ENCODE assay signal across 8 mouse cellular contexts in genomic region chr10:79986232-79986878, GRCm38 (mm10). TPM values are rescaled to one million over a fixed set of nuclear protein-coding genes. Genes with fewer than 3 reads are reported as not detected.
DNase-seq lines count a peak whose midpoint lies in the region; ATAC-seq and TF ChIP-seq lines count a peak whose summit lies in the region.

No protein-coding gene starts in this region.

- peaks cover 21% of the 10 kb centered on the region for H3K4me1 ChIP-seq in forebrain, embryonic 11.5 days (replicated peaks; ENCODE audit: control insufficient read depth, insufficient read depth, low read length)
- H3K4me1 ChIP-seq in hindbrain, embryonic 14.5 days (replicated peaks; ENCODE audit: control insufficient read depth, insufficient read depth, low read length) = peaks cover 28% of the 10 kb centered on the region
- peaks cover 32% of the 10 kb centered on the region for H3K4me1 ChIP-seq in lung, postnatal 0 days (ENCODE audit: insufficient read depth, low read depth, low read length)

- peaks cover 30% of the 10 kb centered on the region for H3K27me3 ChIP-seq in forebrain, embryonic 11.5 days (ENCODE audit: control insufficient read depth, insufficient read depth, low read length)
- peaks cover 43% of the 10 kb centered on the region for H3K27me3 ChIP-seq in hindbrain, embryonic 14.5 days (ENCODE audit: control insufficient read depth, insufficient read depth, low read length)
- H3K27me3 ChIP-seq in lung, postnatal 0 days (replicated peaks; ENCODE audit: insufficient read depth, low read length) = no peaks in the 10 kb centered on the region

- no peaks in the 10 kb centered on the region for H3K36me3 ChIP-seq in forebrain, embryonic 11.5 days (ENCODE audit: control insufficient read depth, insufficient read depth, low read length)
- no peaks in the 10 kb centered on the region; the same call in 1 of the 2 replicates for H3K36me3 ChIP-seq in hindbrain, embryonic 14.5 days (replicated peaks; ENCODE audit: control insufficient read depth, insufficient read depth)
- 0 out of 2 replicates have a peak, but pooled peaks cover 4% of the 10 kb centered on the region for H3K36me3 ChIP-seq in lung, postnatal 0 days (ENCODE audit: insufficient read depth, low read length)

- peak overlapping the region; percentile 74; the same call in 1 of the 2 replicates for H3K4me2 ChIP-seq in forebrain, embryonic 11.5 days (ENCODE audit: low read depth, low read length, severe bottlenecking)
- H3K4me2 ChIP-seq in hindbrain, embryonic 14.5 days (replicated peaks) = peak overlapping the region; percentile 92
- H3K4me2 ChIP-seq in lung, postnatal 0 days (replicated peaks; ENCODE audit: low read depth, low read length) = peak overlapping the region; percentile 78

- ATAC-seq in cerebellum, adult (ENCODE audit: insufficient number of reproducible peaks, low FRiP score, low TSS enrichment) = no peak
- no peak for ATAC-seq in forebrain, embryonic 11.5 days (replicated peaks; ENCODE audit: low FRiP score)
- ATAC-seq in hindbrain, embryonic 14.5 days (ENCODE audit: low FRiP score) = no peak
- ATAC-seq in lung, postnatal 0 days = peak; percentile 5

- 0 out of 2 replicates have a peak overlapping the region, but pooled peaks have one; percentile 91 for H3K27ac ChIP-seq in forebrain, embryonic 11.5 days (ENCODE audit: low read depth, low read length)
- peak overlapping the region; percentile 97 for H3K27ac ChIP-seq in hindbrain, embryonic 14.5 days
- peak overlapping the region; percentile 99 for H3K27ac ChIP-seq in lung, postnatal 0 days (ENCODE audit: low read length)

- TF ChIP-seq CTCF in lung, postnatal 0 days (IDR thresholded peaks at IDR 0.05) = no peak

- WGBS in forebrain, embryonic 11.5 days = 50% methylated on average over 6 of the region's 6 CpGs
- 43% methylated on average over 6 of the region's 6 CpGs for WGBS in hindbrain, embryonic 14.5 days
- 12% methylated on average over 6 of the region's 6 CpGs for WGBS in lung, postnatal 0 days

- peaks cover under 1% of the 10 kb centered on the region; the same call in 1 of the 2 replicates for H3K9me3 ChIP-seq in forebrain, embryonic 11.5 days (ENCODE audit: control insufficient read depth, low read length)
- H3K9me3 ChIP-seq in hindbrain, embryonic 14.5 days (ENCODE audit: control insufficient read depth, low read length) = peaks cover 7% of the 10 kb centered on the region; the same call in 1 of the 2 replicates
- no peaks in the 10 kb centered on the region for H3K9me3 ChIP-seq in lung, postnatal 0 days (ENCODE audit: low read length)

- DNase-seq in cerebellum, adult 11 months = peak; percentile 54
- DNase-seq in adrenal gland, adult 8-10 months = peak; percentile 75
- no peak for DNase-seq in forebrain, embryonic 11.5 days (ENCODE audit: low spot score)
- no peak for DNase-seq in hindbrain, embryonic 14.5 days (ENCODE audit: low spot score)
- peak; percentile 87 for DNase-seq in lung, postnatal 0 days (ENCODE audit: low spot score)
- DNase-seq in T-cell, adult 2 months (ENCODE audit: low spot score) = no peak
- no peak for DNase-seq in left cerebral cortex, postnatal 4 days

- peak; percentile 58; the same call in 1 of the 2 replicates for TF ChIP-seq EP300 in lung, postnatal 0 days (IDR thresholded peaks at IDR 0.05)

- peak overlapping the region; percentile 57 for H3K9ac ChIP-seq in forebrain, embryonic 11.5 days (ENCODE audit: low read length)
- peak overlapping the region; percentile 83 for H3K9ac ChIP-seq in hindbrain, embryonic 14.5 days
- peak overlapping the region; percentile 62; the same call in 1 of the 2 replicates for H3K9ac ChIP-seq in lung, postnatal 0 days (replicated peaks; ENCODE audit: low read depth)

- intact Hi-C loops in left cerebral cortex, postnatal 4 days (cut with DNase I) = loop anchor here (10.0 kb wide), 1 partner anchor 128 kb away; the partner anchor contains the start of gene Stk11

- H3K4me3 ChIP-seq in forebrain, embryonic 11.5 days (ENCODE audit: low read depth, low read length) = peak overlapping the region; percentile 91
- H3K4me3 ChIP-seq in hindbrain, embryonic 14.5 days (replicated peaks; ENCODE audit: low read length) = peak overlapping the region; percentile 48
- H3K4me3 ChIP-seq in lung, postnatal 0 days (ENCODE audit: low read depth, low read length) = 0 out of 2 replicates have a peak overlapping the region, but pooled peaks have one; percentile 73

RNA-seq across cellular contexts. Expression of gene Cnn2, which starts 2.0 kb away (rescaled TPM):
- total RNA-seq in adrenal gland, adult 8-10 months (2022) = 10 to 100 TPM; 23.9 to 36.3 (median 30.0) TPM
- polyA plus RNA-seq in forebrain, embryonic 11.5 days (2014; fragmentation: Nextera tagmentation; extraction: Ambion mirVana) = 160 and 182 TPM in 2 replicates
- 28.4 and 37.6 TPM in 2 replicates for polyA plus RNA-seq in hindbrain, embryonic 14.5 days (2014; fragmentation: Nextera tagmentation; extraction: Ambion mirVana)
- 483 and 567 TPM in 2 replicates for polyA plus RNA-seq in lung, postnatal 0 days (2015; fragmentation: Nextera tagmentation; extraction: Ambion mirVana)
- total RNA-seq in left cerebral cortex, postnatal 4 days (2021) = 10 to 100 TPM; 12.4 to 17.2 TPM

RNA-seq across cellular contexts. Expression of gene Tmem259, which starts 2.2 kb away (rescaled TPM):
- total RNA-seq in adrenal gland, adult 8-10 months (2022) = 100 to 1,000 TPM; 132 to 155 (median 141) TPM
- 17.8 and 18.6 TPM in 2 replicates for polyA plus RNA-seq in forebrain, embryonic 11.5 days (2014; fragmentation: Nextera tagmentation; extraction: Ambion mirVana)
- polyA plus RNA-seq in hindbrain, embryonic 14.5 days (2014; fragmentation: Nextera tagmentation; extraction: Ambion mirVana) = 22.6 and 22.8 TPM in 2 replicates
- 26.7 and 27.6 TPM in 2 replicates for polyA plus RNA-seq in lung, postnatal 0 days (2015; fragmentation: Nextera tagmentation; extraction: Ambion mirVana)
- 100 to 1,000 TPM; 117 to 127 TPM for total RNA-seq in left cerebral cortex, postnatal 4 days (2021)

RNA-seq across cellular contexts. Expression of gene Abca7, which starts 9.9 kb away (rescaled TPM):
- 10 to 100 TPM; 21.6 to 35.5 (median 27.8) TPM for total RNA-seq in adrenal gland, adult 8-10 months (2022)
- polyA plus RNA-seq in forebrain, embryonic 11.5 days (2014; fragmentation: Nextera tagmentation; extraction: Ambion mirVana) = 3.4 and 3.9 TPM in 2 replicates
- polyA plus RNA-seq in hindbrain, embryonic 14.5 days (2014; fragmentation: Nextera tagmentation; extraction: Ambion mirVana) = 4.1 and 4.5 TPM in 2 replicates
- polyA plus RNA-seq in lung, postnatal 0 days (2015; fragmentation: Nextera tagmentation; extraction: Ambion mirVana) = 5.5 and 6.5 TPM in 2 replicates
- 1 to 10 TPM; 7.2 to 8.1 TPM for total RNA-seq in left cerebral cortex, postnatal 4 days (2021)

RNA-seq across cellular contexts. Expression of gene Grin3b, which starts 15.8 kb away (rescaled TPM):
- 1 to 10 TPM in 1 of 4 experiments, under 1 TPM in 1, not detected in 2; 0.83 to 1.4 TPM for total RNA-seq in adrenal gland, adult 8-10 months (2022)
- 0.29 and 0.33 TPM in 2 replicates for polyA plus RNA-seq in forebrain, embryonic 11.5 days (2014; fragmentation: Nextera tagmentation; extraction: Ambion mirVana)
- 0.30 and 0.33 TPM in 2 replicates for polyA plus RNA-seq in hindbrain, embryonic 14.5 days (2014; fragmentation: Nextera tagmentation; extraction: Ambion mirVana)
- 0.24 and 0.32 TPM in 2 replicates for polyA plus RNA-seq in lung, postnatal 0 days (2015; fragmentation: Nextera tagmentation; extraction: Ambion mirVana)
- under 1 TPM; 0.12 to 0.30 TPM for total RNA-seq in left cerebral cortex, postnatal 4 days (2021)

RNA-seq across cellular contexts. Expression of gene Wdr18, which starts 26.4 kb away (rescaled TPM):
- 10 to 100 TPM; 31.7 to 43.0 (median 36.6) TPM for total RNA-seq in adrenal gland, adult 8-10 months (2022)
- polyA plus RNA-seq in forebrain, embryonic 11.5 days (2014; fragmentation: Nextera tagmentation; extraction: Ambion mirVana) = 111 and 112 TPM in 2 replicates
- polyA plus RNA-seq in hindbrain, embryonic 14.5 days (2014; fragmentation: Nextera tagmentation; extraction: Ambion mirVana) = 91.8 and 97.8 TPM in 2 replicates
- 32.8 and 44.2 TPM in 2 replicates for polyA plus RNA-seq in lung, postnatal 0 days (2015; fragmentation: Nextera tagmentation; extraction: Ambion mirVana)
- 10 to 100 TPM; 51.7 to 55.8 TPM for total RNA-seq in left cerebral cortex, postnatal 4 days (2021)

Comparison
In these comparisons a context has a peak if more than half of its experiments do, and no peak if none do; other contexts are left out.
1. DNase-seq: peak in cerebellum, adult 11 months (single experiment), adrenal gland, adult 8-10 months (single experiment) and lung, postnatal 0 days (single experiment); none in forebrain, embryonic 11.5 days (single experiment), hindbrain, embryonic 14.5 days (single experiment), T-cell, adult 2 months (single experiment) and left cerebral cortex, postnatal 4 days (single experiment).
2. Peak in every context shown above with its lines, with median percentiles within 50 percentile points of each other: H3K27ac ChIP-seq, H3K4me2 ChIP-seq, H3K4me3 ChIP-seq and H3K9ac ChIP-seq.